Mouse (Mus musculus): ENCODE data around the gene Degs2.

- no peak for TF ChIP-seq POLR2A (IDR thresholded peaks at IDR 0.05; ENCODE audit: low read depth, low read length)
- TF ChIP-seq CTCF (conservative IDR thresholded peaks at IDR 0.05; ENCODE audit: insufficient read depth, insufficient read length, low read depth, low read length) = no peak
These were observed 30.6 kb downstream of the Degs2 start for GRCm38 (mm10) chr12:108671541-108671940.
